Mouse (Mus musculus): Measurements from ENCODE around the gene Sbno2.

- TF ChIP-seq CTCF (conservative IDR thresholded peaks at IDR 0.05; ENCODE audit: insufficient read depth, insufficient read length, low read depth, low read length), result no peak
- no peak for TF ChIP-seq POLR2A (IDR thresholded peaks at IDR 0.05; ENCODE audit: low read depth, low read length)
Measured at GRCm38 (mm10) chr10:80027681-80028520, 77.5 kb downstream of the Sbno2 start.

Data from kidney, adult 2 months (tissue).